Mouse (Mus musculus) gastrocnemius, postnatal 36 days (tissue): ENCODE measurements around the gene Stk11. TPM values are rescaled to one million over a fixed set of nuclear protein-coding genes. Genes with fewer than 3 reads are reported as not detected.

Experiments used
- DNase-seq, 2 experiments: peaks; one replicate each; pipeline ENCODE4 v3.0.0; 2022
- intact Hi-C: fragments of 180-260 bp; cut with DNase I; formaldehyde crosslinking; loops from one replicate; pipeline ENCODE4 v1.15.1; 2025
- total RNA-seq, 2 experiments: library from RNA; stranded (reverse); gene quantifications; 2 replicates each; pipeline ENCODE4 v1.2.3; 2021

Stk11 gene
- total RNA-seq, 2 experiments from 2014 or later: 120 to 135 TPM

DNA sequence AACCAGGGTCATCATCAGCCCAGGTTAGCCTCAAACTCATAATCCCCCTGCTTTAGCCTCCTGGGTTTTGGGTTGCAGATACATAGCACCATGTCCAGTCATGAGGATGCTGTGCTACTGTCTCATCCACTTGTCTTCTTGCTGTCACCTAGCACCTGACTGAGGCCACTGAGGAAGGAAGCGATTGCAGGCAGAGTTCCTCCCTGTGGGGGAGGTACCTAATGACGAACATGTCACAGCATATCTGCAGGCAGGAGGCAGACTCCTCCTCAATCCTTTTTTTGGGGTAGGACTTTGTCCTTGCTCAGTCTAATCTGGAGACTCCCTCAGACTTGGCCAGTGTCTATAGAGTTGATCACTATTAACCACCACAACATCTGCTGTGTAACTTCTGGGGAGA is 6.0 kb downstream of the Stk11 start:
- intact Hi-C loops: loop anchor here (2.0 kb wide), 1 partner anchor 17 kb away; the partner anchor contains the start of gene Atp5d
- no peak for DNase-seq

DNA sequence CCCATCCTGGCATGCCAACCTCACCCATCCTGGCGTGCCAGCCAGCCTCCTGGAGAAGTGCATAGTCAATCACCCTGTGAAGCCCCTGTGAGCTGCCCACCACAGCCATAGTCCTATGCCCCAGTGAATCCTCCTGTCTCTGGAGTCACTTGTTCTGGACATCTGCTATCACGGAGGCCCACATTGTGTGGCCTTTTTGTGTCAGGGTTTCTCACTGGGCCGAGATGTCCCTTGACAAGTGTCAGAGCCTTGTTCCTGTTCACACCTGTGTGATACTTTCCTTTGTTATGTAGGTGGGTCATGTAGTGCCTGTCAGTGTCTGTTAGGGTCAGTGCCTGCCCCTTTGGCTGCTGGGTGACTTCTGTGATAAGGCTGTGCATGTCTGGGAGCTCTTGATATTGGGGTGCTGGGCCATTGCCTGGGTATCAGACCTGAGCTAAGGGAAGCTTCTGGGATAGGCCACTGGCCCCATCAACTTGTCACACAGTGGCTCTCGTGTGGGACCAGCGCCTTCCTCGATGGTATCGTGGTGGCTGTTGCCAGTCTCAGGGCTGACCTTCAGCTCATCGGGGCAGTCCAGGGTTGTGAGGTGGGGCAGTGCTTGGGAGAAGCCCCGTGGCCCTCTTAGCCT is 8.4 kb downstream of the Stk11 start:
- intact Hi-C loops: no loop called here
- no peak for DNase-seq

DNA sequence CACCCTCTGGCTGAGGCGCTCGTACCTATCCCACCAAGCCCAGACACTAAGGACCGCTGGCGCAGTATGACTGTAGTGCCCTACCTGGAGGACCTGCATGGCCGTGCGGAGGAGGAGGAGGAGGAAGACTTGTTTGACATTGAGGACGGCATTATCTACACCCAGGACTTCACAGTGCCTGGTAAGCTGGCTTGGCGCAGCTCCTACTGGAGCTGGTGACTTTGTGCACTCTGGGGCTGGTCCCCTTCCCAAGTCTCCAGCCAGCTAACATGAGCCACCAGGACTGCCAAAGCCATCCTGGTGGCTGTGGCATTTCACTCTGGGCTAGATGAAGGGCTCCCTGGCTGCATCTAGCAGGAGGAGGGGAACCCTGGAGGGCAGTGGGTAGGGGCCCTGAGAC is 12.3 kb downstream of the Stk11 start:
- DNase-seq: no peak
- intact Hi-C loops: no loop called here

GRCm38 (mm10) chr10:80129846-80130245 is 14.2 kb downstream of the Stk11 start:
- no peak for DNase-seq
- intact Hi-C loops: no loop called here

DNA sequence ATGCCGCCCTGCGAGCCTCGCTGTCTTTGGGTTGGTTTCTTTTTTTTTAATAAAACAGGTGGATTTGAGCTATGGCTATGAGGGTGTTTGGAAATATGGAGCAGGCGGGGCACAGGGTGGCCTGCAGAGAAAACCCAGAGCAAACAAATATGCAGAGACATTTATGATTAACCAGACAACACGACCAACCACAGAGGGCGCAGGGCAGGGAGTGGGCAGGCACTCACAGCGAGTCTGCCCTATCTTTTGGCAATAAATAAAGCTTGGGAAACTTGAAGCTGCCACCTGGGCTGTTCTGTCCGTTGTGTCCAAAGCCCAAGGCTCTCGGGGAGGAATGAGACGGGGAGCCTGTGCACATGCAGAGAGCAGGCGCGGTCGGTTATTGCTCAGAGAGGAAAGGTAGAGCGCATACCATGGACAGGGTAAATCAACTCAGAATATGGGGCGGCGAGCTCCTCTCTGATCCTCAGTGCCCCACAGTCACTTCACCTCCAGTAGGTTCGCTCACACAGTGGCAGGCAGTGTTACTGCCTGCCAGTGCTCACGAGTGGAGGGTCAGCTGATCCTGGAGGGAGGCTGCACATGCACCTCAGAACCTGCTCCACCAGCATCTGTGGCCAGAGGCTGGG is 14.9 kb downstream of the Stk11 start:
- intact Hi-C loops: no loop called here
- no peak for DNase-seq

DNA sequence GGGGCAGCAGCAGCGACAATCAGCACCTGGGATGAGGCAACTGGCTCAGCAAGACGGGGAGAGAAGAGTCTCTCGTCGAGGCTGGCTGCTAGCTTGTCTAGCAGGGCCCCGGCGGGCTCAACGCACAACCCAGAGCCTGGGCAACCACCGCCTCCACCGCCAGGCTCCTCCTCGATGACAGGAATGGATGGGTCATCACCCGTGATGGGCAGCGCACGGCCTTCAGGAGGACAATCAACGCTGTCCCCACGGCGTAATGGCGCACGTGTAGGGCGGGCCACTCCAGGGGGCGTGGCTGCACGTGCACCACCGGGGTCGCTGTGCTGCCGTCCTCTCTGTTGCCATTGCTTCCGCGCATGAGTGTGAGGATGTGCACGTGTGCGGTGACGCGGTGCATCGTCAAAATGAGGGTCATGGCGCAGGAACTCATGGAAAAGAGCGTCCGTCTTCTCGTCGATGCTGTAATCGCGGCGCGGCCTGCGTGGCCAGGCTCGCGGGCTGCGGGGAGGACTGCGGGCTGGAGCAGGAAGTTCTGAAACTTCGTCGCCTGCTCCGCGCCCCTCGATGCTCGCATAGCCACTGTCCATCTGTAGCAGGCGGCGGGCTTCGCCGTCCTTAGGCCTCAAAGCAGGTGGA is 15.8 kb downstream of the Stk11 start:
- intact Hi-C loops: no loop called here
- DNase-seq: no peak

DNA sequence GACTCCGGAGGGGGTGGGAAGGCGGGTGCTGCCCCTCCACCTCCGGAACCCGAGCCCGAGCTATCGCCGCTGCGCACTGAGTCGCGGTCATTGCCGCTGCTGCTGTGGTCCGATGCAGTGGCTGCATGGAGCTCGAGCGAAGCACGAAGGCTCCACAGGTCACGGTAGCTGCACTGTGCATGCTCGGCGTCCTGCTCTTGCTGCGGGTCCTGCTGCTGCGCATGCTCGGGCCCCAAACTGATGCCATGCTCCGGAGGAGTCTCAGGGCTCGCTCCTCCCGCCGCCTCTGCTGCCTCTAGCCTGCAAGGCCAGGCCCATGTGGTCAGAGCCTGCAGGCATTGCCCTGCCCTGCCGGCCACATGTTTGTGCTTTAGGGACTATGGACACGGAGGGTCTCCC is 16.3 kb downstream of the Stk11 start:
- intact Hi-C loops: no loop called here
- DNase-seq: no peak

DNA sequence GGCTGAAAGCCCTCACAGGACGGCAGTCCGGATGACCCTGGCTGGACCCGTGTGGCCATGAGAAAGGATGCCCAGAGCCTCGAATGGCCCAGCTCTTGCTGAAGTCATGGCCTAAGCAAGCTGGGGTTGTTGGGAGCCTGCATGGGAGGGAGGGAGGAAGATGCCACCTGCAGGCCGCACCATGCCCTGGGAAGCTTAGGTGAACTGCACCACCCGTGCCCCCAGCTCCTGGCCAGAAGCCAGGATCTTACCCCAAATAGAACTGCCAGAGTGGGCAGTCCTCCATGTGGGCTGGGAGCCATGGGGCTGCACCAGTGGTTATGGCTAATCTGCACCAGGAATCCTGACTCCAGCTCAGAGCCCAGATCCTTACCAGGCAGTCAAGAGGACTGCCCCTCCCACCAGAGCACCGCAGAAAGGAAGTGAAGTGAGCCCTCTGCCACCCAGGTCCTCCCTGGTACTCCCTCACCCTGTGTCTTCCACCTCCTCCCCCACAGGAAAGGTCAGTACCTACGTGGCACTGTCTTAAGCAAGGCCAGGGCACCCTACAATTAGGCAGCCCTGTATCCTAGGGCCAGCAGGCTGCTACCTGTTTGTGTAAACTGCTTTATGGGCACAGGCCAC is 17.7 kb downstream of the Stk11 start:
- intact Hi-C loops: no loop called here
- DNase-seq: peak in 1 of 2 experiments; percentile 52

DNA sequence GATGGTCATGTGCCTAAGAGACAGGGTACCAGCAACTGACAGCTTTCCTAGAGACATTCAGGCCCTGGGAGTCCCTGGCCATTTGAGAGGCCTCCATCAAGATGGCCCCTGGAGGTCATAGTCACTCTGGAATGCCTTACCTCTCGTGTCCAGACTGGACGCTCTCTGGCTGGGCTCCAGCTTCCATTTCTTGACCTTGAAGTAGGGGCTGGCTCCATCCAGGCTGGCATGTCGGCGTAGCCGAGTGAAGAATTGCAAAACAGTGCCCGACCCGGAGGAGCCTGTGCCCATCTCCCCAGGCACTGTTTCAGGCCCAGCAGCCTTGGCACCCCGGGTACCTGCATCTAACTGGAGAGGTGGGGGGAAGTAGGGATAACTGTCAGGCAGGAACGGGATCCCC is 18.8 kb downstream of the Stk11 start:
- intact Hi-C loops: no loop called here
- no peak for DNase-seq

DNA sequence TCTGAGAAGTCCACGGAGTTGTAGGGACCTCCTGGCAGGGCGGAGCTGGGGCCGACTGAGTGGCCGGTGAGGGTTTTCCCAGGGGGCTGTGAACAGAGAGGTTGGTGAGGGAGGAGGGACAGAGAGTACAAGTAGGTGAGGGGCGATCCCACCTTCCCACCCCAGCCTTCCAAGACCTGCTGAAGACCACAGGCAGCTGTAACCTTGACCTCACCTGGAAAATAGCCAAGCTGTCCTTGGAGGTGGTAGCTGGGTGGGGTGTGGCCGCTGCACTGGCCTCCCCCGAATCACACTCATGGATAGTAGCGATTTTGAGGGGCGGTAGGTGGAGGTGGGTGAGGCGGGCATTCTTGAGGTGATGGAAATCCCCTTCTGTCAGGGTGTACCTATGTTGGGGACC is 19.6 kb downstream of the Stk11 start:
- DNase-seq: no peak
- intact Hi-C loops: no loop called here

GRCm38 (mm10) chr10:80135641-80136040 is 20.0 kb downstream of the Stk11 start:
- DNase-seq: no peak

GRCm38 (mm10) chr10:80136179-80136951 is 20.8 kb downstream of the Stk11 start:
- DNase-seq: no peak
- intact Hi-C loops: no loop called here

More at GRCm38 (mm10) chr10:80135641-80136040, 20.0 kb downstream of the Stk11 start:
- intact Hi-C loops: no loop called here

- intact Hi-C loops: no loop called here
- DNase-seq: no peak
Measured at GRCm38 (mm10) chr10:80136952-80137625, 21.5 kb downstream of the Stk11 start.

GRCm38 (mm10) chr10:80137626-80138552 is 22.3 kb downstream of the Stk11 start:
- no peak for DNase-seq
- intact Hi-C loops: loop anchor here (2.0 kb wide), 1 partner anchor 17 kb away; no protein-coding TSS in a partner anchor

DNA sequence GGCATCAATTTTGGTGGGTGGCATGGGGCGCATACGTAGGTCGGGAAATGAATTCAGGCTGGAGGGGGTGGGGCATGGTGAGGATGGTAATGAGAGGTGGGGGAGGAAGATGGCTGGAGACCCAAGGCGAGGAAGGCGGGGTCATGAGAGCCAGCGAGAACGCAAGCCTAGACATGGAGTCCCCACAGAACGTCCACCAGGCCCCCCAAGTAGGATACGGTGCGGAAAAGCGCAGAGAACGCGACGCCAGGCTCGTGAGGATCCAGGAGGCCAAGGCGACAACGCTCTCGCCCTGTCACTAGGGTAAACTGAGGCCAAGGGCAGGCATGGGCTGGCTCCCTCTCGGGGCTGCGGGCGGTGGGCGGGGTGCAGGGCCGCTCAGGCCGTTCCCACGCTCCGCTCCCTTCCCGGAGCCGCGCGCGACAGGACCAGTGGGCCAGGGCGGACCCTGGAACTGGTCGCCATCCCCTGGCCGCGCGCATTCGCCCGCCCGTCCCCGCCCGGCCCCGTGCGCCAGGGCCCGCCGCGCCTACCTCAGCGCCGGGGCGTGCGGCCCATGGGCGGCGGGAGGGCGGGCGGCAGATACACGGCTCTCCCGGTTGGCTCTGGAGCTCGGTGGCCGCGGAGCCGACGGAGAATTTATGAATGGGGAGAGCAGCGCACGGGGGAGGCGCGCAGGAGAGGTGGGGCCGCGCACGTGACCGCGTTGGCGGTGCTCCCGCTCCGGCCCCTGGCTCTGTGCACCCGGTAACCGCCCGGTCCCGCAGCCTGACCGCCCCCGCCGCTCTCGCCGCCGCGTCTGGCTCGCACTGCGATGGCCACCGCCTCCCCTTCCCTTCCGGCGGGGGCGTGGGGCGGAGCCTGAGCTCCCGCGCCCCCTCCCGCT is 23.2 kb downstream of the Stk11 start, which contains the start of gene Atp5d:
TSS of gene Atp5d (plus strand) at position 80 of the 886 bp plus-strand sequence.
- DNase-seq: no peak
- intact Hi-C loops: loop anchor here (2.0 kb wide), 1 partner anchor 18 kb away; no protein-coding TSS in a partner anchor

GRCm38 (mm10) chr10:80139439-80139775 is 23.8 kb downstream of the Stk11 start:
- DNase-seq: no peak
- intact Hi-C loops: loop anchor here (2.0 kb wide), 1 partner anchor 19 kb away; no protein-coding TSS in a partner anchor

DNA sequence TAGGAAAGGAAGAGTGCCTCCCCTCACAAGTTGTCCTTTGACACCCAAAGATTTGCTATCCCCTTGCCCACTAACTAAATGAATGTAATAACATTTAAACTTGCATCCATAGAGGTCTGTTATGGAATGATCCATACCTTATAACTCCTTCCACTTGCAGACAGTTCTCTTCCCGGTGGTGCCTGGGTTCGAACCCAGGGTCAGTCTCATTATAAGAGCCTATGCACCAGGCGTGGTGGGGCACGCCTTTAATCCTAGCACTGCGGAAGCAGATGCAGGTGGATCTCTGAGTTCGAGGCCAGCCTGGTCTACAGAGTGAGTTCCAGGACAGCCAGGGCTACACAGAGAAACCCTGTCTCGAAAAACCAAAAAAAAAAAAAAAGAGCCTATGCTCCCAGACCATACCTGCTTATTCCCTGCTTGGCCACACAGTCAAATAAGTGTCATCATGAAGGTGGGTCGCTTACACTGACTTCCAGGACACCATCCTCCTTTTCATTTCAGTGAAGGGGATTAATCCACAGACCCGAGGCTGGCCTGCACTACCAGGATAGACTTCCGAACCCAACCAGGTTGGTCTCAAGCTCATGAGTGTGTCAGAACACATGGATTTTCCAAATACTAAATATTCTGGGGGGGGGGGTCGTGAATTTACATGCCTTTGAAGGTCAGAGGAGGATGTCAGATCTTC is 24.5 kb downstream of the Stk11 start:
- intact Hi-C loops: loop anchor here (2.0 kb wide), 1 partner anchor 19 kb away; no protein-coding TSS in a partner anchor

More for the DNA sequence above, 24.5 kb downstream of the Stk11 start:
- no peak for DNase-seq
